Mouse (Mus musculus) kidney, postnatal 4 days (tissue): Measurements from ENCODE around the gene Mlc1.

Experiments used
- DNase-seq, 2 experiments: peaks; one replicate each; pipeline ENCODE4 v3.0.0; 2021; ENCODE audit warnings: mixed read lengths in 2 of 2

Gene Mlc1

GRCm38 (mm10) chr15:88978281-88979137 is at the start of gene Mlc1:
TSS of gene Mlc1 (minus strand) at chr15:88979007.
- no peak for DNase-seq

DNA sequence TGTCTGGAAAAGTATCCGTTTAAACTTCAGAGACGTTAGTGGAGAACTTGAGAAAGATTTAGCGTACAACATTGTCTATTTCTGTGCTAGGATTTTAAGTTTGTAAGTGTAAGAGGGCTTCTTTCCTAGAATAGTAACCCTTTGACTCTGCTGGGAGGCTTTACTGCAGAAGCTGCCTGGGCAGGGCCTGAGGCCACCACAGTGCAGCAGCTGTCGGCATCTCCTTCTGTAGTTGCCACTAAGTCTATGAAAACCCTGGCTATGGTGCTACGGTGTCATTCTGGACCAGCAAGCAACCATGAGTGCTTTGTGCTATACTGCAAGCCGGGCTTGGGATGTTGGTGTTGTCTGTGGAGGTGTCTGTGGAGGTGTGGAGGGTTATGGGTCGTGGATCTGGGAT is 41.7 kb upstream of the Mlc1 start:
- no peak for DNase-seq

DNA sequence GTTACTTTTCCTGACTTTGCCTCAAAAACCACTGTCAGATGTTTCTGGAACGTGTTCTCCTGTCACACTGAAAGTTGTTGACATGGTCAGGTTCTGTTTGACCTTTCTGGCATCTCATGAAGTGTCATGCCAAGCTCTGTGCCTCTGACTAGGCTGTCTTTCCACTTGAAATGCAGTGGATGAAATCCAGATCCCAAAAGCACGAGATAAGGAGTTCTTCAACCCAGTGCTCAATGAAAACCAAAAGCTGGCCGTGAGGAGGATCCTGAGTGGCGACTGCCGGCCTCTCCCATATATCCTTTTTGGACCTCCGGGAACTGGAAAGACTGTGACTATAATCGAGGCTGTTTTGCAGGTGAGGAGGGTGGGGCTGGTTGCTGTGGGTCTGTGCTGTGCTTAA is 41.3 kb upstream of the Mlc1 start:
- DNase-seq: no peak

DNA sequence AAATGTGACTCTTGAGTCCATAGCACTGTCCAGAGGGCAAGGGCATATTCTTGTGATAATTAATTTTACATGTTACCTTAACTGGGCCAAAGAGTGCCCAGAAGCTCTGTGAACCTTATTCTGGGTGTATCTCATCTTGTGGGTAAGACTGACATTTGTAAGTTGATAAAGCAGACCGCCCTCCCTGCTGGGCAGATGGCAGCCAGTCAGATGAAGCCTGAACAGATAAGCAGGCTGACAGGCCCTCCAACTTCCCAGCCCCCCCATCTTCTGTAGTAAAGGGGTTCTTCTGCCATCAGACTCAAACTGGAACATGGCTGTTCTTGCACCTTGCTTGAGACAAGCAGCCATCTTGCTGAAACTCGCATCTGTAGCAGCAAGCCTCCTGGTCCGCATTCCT is 37.9 kb upstream of the Mlc1 start:
- no peak for DNase-seq

- no peak for DNase-seq
These were observed 29.0 kb upstream of the Mlc1 start for GRCm38 (mm10) chr15:89007781-89008180.

DNA sequence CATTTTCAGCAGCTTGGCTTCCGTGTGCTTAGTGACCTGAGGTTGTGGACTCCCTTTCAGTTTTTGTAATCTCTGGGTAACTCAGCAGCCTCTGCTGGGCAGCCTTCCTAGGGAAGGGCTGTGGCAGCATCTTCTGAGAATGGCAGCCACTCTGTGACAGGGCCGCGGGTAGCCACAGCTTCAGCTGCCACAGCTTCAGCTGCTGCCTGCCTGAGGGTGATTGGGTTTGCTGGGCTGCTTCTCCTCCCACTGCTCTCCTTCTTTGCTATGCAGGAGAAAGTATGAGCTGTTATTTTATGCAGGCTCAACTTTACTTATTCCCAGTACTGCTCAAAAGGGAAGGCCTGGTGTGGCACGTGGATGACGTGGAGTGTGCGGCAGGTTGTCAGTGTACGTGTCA is 28.2 kb upstream of the Mlc1 start:
- DNase-seq: no peak

GRCm38 (mm10) chr15:89001245-89001644 is 22.4 kb upstream of the Mlc1 start:
- no peak for DNase-seq

GRCm38 (mm10) chr15:89000367-89000766 is 21.6 kb upstream of the Mlc1 start:
- DNase-seq: no peak

- DNase-seq: peak; percentile 16 to 29
These were observed 20.3 kb upstream of the Mlc1 start for GRCm38 (mm10) chr15:88999124-88999523.

DNA sequence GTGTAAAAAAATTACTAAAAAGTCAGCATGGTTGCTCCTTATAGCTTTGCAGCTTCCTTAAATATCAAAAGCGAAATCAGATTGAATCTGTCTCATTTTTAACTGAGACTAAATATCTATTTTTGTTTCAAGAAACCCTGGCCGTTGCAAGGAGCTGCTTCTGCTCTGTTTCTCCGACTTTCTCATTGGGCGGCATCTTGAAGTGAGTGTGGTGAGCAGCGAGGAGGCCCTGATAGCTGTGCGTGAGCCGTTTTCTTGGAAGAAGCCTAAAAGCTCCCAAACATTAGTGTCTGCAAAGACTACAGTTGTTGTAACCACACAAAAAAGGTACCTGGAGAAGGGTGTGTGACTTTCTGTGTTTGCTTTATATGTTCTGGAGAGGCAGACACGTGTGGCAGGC is 19.8 kb upstream of the Mlc1 start:
- DNase-seq: no peak

DNA sequence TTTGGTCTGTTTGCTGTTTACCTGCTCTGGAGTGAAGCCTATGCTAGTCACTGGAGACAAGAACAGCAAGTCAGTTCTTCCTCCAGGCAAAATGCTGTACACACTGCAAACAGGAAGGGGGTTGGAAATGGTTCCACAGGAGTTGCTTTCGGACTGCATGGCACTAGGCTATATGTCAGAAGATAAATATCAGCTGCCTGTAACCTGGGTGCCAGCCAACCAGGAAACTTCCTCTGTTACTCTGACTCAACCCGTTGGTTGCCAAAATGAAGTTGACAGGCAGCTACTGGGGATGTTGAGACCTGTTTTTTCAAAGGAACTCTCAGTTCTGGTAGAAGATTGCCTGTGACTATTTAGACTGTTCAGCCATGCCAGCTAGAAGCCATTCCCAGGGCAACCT is 10.4 kb upstream of the Mlc1 start:
- DNase-seq: peak; percentile 12 to 32

DNA sequence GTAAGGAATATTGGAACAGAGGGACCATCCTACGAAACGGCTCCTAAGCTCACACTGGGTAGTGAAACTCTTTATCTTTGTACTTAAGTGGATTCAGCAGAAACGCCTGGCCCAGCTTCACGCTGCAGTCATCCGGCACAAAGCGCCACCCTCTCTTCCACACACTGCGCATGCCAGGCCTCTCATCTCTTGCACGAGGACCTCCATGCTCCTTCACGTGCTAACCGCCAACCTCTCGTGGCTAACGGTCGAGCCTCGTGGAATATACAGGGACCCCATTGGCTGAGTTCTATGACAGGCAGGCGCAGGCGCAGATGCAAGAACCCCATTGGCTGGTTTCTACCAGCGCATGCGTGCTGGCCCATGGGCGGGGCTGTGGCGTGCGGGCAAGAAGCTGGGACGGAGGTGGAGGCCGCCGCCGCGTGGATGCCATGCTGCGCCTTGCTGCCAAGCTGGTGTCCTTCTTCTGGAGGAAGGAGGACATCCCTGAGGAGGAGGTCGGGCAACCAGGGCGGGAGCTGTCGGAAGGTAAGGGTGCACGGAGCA is 3.8 kb upstream of the Mlc1 start, which contains the start of gene Mov10l1:
Mov10l1 (plus strand) TSS at position 376 of the 546 bp plus-strand sequence.
- DNase-seq: no peak

- no peak for DNase-seq
These were observed 285 bp upstream of the Mlc1 start for GRCm38 (mm10) chr15:88979138-88979446.

GRCm38 (mm10) chr15:88972300-88972699 is 6.5 kb downstream of the Mlc1 start:
- DNase-seq: no peak

DNA sequence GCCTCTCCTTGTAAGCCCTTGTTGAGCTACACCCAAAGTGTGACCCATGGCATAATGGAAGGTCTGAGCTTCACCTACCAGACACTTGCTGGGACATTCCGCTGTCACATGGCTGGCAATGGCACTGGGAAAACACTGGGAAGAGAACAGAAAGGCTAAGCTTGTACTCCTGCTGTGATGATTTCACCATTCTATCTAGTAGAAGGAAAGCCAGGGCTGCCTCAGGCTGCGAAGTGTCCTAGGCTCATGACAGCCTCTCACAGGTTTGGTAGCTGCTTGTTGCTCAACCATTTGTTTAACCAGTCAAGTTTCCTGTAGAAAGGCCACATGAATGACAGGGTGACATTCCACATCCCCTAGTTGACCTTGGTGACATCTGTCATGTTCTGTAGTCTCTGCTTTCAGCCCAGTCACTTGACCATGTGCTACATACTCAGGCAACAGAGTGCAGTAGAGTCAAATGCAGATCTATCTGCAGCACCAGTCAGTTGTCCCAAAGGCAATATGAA is 14.7 kb downstream of the Mlc1 start:
- DNase-seq: no peak

DNA sequence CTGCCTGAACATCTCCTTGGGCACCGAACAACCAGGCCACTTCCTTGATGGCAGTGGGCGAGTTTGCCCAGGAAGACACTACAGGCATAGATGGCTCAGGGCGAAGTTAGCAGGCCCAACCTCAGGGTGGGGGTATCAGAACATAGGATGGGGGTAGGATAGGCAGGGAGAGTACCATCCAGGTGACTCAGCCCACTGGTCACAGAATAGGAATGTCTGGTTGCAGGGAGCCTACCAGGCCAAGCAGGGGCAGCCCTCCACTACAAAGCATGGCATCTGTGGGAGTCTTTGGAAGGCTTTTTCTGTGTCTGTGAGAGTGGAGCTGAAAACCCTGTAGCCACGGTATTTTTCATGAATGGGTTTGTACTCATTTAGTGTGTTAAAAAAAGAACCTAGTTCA is 21.3 kb downstream of the Mlc1 start:
- DNase-seq: no peak

DNA sequence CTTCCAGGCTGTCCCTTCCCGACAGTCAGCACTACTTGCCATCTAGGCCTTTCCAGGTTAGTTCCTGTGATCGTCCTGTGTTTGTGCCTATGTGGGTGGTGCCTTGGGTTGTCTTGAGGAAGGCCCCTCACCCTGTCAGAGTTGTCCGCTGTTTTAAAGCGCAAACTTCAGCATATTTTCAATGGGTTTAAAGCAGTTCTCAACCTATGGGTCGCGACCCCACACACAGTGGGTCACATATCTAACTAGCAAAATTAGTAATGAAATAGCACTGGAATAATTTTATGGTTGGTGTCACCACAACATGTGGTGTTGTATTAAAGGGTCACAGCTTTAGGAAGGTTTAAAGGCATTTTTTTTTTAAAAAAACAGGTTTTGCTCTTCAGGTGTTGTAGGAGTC is 23.5 kb downstream of the Mlc1 start:
- DNase-seq: no peak

GRCm38 (mm10) chr15:88954368-88955072 is 24.3 kb downstream of the Mlc1 start, which contains the start of gene Ttll8:
TSS of gene Ttll8 (minus strand) at chr15:88954418.
- DNase-seq: peak; percentile 35 to 56

DNA sequence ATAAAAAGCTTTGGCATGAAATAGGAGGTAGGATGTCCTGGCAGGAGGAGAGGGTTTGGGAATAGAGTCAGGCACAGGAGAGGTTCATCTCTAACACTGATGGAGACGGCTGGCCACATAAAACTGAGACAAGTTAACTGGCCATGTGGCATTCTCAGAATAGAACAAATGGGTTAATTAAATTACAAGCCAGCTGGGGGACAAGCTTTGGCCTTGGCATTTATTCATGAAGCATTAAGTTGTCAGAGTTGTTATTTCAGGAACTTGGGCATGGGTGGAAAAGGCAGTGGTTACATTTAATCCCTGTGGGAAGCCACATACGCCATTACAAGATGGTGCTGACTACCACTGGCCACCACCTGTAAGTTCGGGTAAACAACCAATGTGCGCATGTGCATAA is 27.6 kb downstream of the Mlc1 start:
- DNase-seq: no peak

DNA sequence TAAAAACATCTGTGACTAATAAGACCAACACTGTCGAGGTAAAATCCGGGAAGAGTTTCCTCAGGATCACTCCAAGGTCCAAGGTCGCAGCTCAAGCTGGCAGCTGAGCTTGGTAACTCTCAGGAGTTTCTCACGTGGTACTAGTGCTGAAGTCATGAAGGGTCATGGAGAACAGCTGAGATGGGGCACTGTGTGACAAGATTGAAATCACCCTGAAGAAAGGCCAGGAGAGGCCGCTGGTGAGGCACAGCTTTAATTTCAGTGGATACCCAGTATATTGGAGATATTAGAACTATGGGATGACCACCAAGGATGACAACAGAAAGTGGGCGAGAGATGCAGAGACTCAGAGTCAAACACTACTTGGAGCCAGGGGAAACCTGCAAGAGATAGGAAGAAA is 32.0 kb downstream of the Mlc1 start:
- DNase-seq: peak in 1 of 2 experiments; percentile 12

- DNase-seq: no peak
These were observed 34.8 kb downstream of the Mlc1 start for GRCm38 (mm10) chr15:88943896-88944551.

DNA sequence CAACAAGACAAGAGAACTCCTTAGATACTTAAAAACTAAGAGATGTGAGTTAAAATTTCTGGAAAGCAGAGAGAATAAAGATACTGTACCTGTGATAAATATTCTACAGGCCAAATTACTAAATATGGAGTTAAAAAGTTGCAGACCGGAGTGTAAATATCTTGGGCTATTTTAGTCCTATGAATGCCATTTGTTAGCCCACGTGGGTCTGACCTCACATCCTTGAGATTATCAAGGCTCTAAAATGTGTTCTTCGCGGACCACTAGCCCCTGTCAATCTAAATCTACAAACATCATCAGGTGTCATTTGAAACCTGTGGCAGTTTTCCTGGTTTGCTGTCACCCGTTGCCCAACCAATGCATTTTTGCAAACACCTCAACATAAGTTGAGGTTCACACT is 36.0 kb downstream of the Mlc1 start:
- no peak for DNase-seq

- DNase-seq: no peak
These were observed 41.5 kb downstream of the Mlc1 start for GRCm38 (mm10) chr15:88937291-88937650.
